Mouse (Mus musculus) bone marrow, adult 2 months (tissue): Measurements from ENCODE around the gene Tmem56.

Experiments
- CTCF ChIP-seq: fragments of 200-500 bp; IDR thresholded peaks from 2 replicates; pipeline ENCODE4 v1.5.1; 2011; ENCODE audit warnings: low read length, control low read depth; ENCODE audit not compliant: control insufficient read depth, insufficient read depth
- POLR2A ChIP-seq: fragments of 200-500 bp; IDR thresholded peaks from 2 replicates; pipeline ENCODE4 v1.6.1; 2011; ENCODE audit warnings: low read depth, mild to moderate bottlenecking, control low read depth, low read length, borderline replicate concordance; ENCODE audit not compliant: control insufficient read depth

DNA sequence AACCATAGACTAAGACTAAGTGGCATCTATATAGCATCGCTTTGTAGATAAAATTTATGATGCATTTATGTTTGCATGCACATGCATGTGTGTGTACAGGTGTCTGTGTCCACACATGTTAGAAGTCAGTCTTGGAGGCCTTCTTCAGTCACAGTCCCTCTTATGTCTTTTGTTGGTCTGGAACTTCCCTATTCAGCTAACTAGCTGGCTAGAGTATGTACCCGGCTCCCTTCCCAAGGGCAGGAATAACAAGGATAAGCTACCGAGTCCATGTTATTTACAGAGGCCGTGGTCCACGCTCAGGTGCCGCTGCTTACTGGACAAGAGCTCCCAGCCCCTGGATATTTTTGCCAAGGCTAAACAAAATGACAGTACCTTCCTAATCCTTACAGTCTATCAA, 58.7 kb downstream of the Tmem56 start:
- no peak for TF ChIP-seq CTCF
- no peak for TF ChIP-seq POLR2A
